Mouse (Mus musculus) forebrain, postnatal 0 days (tissue): ENCODE results near the gene Cdhr2. TPM values are rescaled to one million over a fixed set of nuclear protein-coding genes. Genes with fewer than 3 reads are reported as not detected.

Source experiments
- ATAC-seq: fragments of 200-750 bp; cut with Nextera tagmentation; 2 replicates; pipeline ENCODE4 v1.8.0; 2017; ENCODE audit warnings: mild to moderate bottlenecking, moderate library complexity
- DNase-seq: peaks from one replicate; pipeline ENCODE4 v3.0.0-alpha.2; 2015
- H3K27ac ChIP-seq: fragments of 300-500 bp; sonication (generic); 2 replicates; pipeline ENCODE4 v1.5.1; 2014; ENCODE audit warnings: low read depth, mild to moderate bottlenecking, antibody characterized with exemption, low read length, moderate library complexity, mixed read lengths
- H3K27me3 ChIP-seq: fragments of 300-500 bp; sonication (generic); 2 replicates; pipeline ENCODE4 v1.6.1; 2014; ENCODE audit warnings: mild to moderate bottlenecking, low read length, mixed read lengths; ENCODE audit not compliant: insufficient read depth
- H3K36me3 ChIP-seq: fragments of 300-500 bp; sonication (generic); 2 replicates; pipeline ENCODE4 v1.6.1; 2014; ENCODE audit warnings: mild to moderate bottlenecking, moderate library complexity; ENCODE audit not compliant: insufficient read depth
- H3K4me1 ChIP-seq: fragments of 300-500 bp; sonication (generic); 2 replicates; pipeline ENCODE4 v1.6.1; 2014; ENCODE audit warnings: antibody characterized with exemption; ENCODE audit not compliant: insufficient read depth
- H3K4me2 ChIP-seq: fragments of 300-500 bp; sonication (generic); 2 replicates; pipeline ENCODE4 v1.6.1; 2014; ENCODE audit warnings: low read depth, mild to moderate bottlenecking, moderate library complexity
- H3K4me3 ChIP-seq: fragments of 300-500 bp; sonication (generic); 2 replicates; pipeline ENCODE4 v1.5.1; 2014; ENCODE audit warnings: low read depth, low read length, mixed read lengths
- H3K9ac ChIP-seq: fragments of 300-500 bp; sonication (generic); 2 replicates; pipeline ENCODE4 v1.6.1; 2014; ENCODE audit warnings: mild to moderate bottlenecking
- H3K9me3 ChIP-seq: fragments of 300-500 bp; sonication (generic); 2 replicates; pipeline ENCODE4 v1.6.1; 2016; ENCODE audit warnings: low read length
- CTCF ChIP-seq: sonication (generic); IDR thresholded peaks from 2 replicates; pipeline ENCODE4 v1.5.1; 2016; ENCODE audit warnings: antibody characterized with exemption, control low read depth, low read depth
- WGBS: fragments of 180-500 bp; shearing (Covaris S2); extraction: QIAGEN DNeasy Blood & Tissue Kit; methylation state at CpG from one replicate; pipeline ENCODE4 v1.1.7; 2014; 5-methylcytosine and 5-hydroxymethylcytosine counted together
- polyA plus RNA-seq: library from polyadenylated mRNA; unstranded; fragments of >200 nt; fragmentation: Nextera tagmentation; extraction: Ambion mirVana; gene quantifications from 2 replicates; pipeline ENCODE4 v1.2.1, GENCODE M21; 2015
- total RNA-seq: library from RNA; depleted of rRNA; stranded (reverse); fragments of >200 nt; gene quantifications from 2 replicates; pipeline ENCODE4 v1.2.3, GENCODE M21; 2014

The Cdhr2 gene
- total and polyA plus RNA-seq, 2 experiments from 2014 or later: 0.53 to 0.76 TPM

DNA sequence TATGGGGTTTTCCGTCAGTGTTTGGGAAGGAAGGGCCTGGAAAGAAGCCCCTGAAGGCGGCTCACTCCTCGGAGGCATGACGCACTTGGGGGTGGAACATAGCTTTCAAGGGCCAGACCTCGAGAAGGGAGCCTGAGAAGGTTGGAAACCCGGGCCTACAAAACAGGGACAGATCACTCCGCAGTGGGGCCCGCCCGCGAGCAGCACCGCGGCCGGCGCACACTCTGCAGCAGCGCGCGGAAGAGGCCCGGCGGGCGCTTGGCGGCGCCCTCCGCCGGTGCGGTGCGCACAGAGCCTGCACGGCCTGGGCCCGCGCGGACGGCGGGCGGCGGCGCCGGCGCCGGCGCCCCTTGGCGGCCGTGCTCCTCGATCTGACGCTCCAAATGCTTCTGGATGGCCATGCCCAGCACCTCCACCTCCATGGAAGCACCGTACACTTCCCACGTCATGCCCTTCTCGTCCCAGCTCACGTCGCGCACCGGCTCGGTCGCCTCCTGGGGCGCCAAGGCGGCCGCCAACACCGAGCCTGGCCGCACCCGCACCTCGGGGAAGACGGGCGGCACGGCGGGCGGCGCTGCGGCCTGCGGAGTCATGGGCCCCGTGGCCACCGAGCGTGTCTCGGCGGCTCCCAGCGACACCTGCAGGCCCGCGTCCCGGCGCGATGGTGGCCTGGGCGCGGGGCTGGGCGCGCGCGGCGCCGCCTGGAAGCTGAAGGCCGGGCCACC is 36.4 kb downstream of the Cdhr2 start:
- DNase-seq (peak; percentile 59), ATAC-seq (peak; percentile 70)
- no peak for TF ChIP-seq CTCF
- peaks cover 72% of the 10 kb centered on the region for H3K36me3 ChIP-seq
- no peaks in the 10 kb centered on the region; the same call in 1 of the 2 replicates for H3K27me3 ChIP-seq
- WGBS: 4% methylated on average over 85 of the region's 87 CpGs
- no peak overlapping the region for H3K4me3 ChIP-seq
- H3K4me1 ChIP-seq: no peaks in the 10 kb centered on the region
- H3K9me3 ChIP-seq: no peaks in the 10 kb centered on the region
- peak overlapping the region; percentile 37; the same call in 1 of the 2 replicates for H3K9ac ChIP-seq
- no peak overlapping the region for H3K27ac ChIP-seq
- peak overlapping the region; percentile 26 for H3K4me2 ChIP-seq

DNA sequence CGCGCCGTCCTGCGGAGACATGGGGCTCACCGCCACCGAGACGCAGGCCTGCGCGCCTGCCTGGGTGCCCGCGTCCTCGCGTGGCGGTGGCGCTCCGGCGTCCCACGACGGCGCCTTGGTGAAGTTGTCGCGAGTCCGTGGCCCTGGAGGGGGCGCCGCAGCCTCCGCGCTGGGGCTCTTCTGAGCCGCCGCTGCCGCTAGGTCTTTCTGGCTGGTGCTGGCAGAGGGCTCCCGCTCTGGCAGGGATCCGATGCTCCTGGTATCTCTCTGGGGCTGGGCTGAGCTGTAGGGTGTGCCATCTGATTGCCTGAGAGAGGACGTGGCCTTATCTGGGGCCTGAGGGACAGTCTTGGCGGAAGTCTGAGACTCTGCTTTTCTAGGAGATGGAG is 36.9 kb downstream of the Cdhr2 start:
- H3K36me3 ChIP-seq: peaks cover 72% of the 10 kb centered on the region
- H3K4me2 ChIP-seq: peak overlapping the region; percentile 26
- DNase-seq (peak; percentile 58), ATAC-seq (peak; percentile 32)
- 13% methylated on average over 19 of the region's 34 CpGs for WGBS
- H3K27me3 ChIP-seq: no peaks in the 10 kb centered on the region; the same call in 1 of the 2 replicates
- no peak overlapping the region for H3K27ac ChIP-seq
- no peaks in the 10 kb centered on the region for H3K4me1 ChIP-seq
- no peak overlapping the region for H3K4me3 ChIP-seq
- H3K9me3 ChIP-seq: no peaks in the 10 kb centered on the region
- no peak overlapping the region for H3K9ac ChIP-seq
- peak; percentile 41; the same call in 1 of the 2 replicates for TF ChIP-seq CTCF

DNA sequence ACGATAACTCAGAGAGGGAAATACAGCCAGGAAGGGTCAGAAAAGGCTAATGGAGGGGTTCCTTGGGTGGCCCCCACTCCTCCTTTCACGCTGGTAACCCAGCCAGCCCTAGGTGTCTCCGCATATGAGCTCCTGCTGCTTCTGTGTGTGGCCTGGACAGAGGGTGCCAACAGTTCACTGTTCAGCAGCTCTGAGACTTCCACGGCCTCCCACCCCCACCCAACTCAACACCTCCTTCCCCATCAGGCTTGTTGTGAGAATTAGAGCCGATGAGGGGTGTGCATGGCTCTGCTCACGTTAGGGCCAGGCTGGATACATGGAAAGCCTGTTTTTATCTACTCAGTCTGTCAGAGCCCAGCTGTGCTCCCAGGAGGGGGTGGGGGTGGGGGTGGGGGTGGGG is 44.8 kb downstream of the Cdhr2 start:
- H3K36me3 ChIP-seq: peaks cover 9% of the 10 kb centered on the region
- WGBS: 35% methylated on average over 6 of the region's 6 CpGs
- peak overlapping the region; percentile 81 for H3K4me2 ChIP-seq
- no peak overlapping the region for H3K9ac ChIP-seq
- H3K4me3 ChIP-seq: no peak overlapping the region
- no peak for TF ChIP-seq CTCF
- H3K4me1 ChIP-seq: peaks cover 20% of the 10 kb centered on the region
- no peak overlapping the region for H3K27ac ChIP-seq
- no peaks in the 10 kb centered on the region for H3K27me3 ChIP-seq
- no peak for DNase-seq
- H3K9me3 ChIP-seq: no peaks in the 10 kb centered on the region
- ATAC-seq: no peak

DNA sequence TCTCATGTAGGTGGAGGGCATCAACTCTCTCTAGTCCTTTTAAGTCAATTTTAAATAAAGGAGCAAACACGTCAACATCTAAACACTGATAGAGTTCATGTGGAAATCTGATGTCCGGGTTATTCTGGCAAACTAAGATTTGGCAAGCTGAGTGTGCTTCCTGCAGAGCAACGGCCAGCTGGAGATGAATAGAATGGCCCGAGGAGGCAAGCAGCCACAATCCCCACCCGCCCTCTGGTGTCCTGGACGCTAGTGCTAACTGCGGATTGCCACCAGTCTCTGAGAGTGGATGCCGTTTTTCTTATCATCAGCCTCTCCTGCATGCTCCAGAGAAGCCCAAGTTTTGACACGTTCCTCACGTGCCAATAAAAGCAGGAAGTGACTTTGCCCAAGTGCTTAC is 45.6 kb downstream of the Cdhr2 start:
- 21% methylated on average over 10 of the region's 10 CpGs for WGBS
- peaks cover 2% of the 10 kb centered on the region for H3K36me3 ChIP-seq
- H3K4me2 ChIP-seq: peak overlapping the region; percentile 81
- 0 out of 2 replicates have a peak overlapping the region, but pooled peaks have one; percentile 5 for H3K4me3 ChIP-seq
- H3K9ac ChIP-seq: no peak overlapping the region
- ATAC-seq (no peak), DNase-seq (no peak)
- H3K4me1 ChIP-seq: peaks cover 25% of the 10 kb centered on the region
- no peaks in the 10 kb centered on the region for H3K27me3 ChIP-seq
- no peak for TF ChIP-seq CTCF
- H3K9me3 ChIP-seq: no peaks in the 10 kb centered on the region
- H3K27ac ChIP-seq: no peak overlapping the region

DNA sequence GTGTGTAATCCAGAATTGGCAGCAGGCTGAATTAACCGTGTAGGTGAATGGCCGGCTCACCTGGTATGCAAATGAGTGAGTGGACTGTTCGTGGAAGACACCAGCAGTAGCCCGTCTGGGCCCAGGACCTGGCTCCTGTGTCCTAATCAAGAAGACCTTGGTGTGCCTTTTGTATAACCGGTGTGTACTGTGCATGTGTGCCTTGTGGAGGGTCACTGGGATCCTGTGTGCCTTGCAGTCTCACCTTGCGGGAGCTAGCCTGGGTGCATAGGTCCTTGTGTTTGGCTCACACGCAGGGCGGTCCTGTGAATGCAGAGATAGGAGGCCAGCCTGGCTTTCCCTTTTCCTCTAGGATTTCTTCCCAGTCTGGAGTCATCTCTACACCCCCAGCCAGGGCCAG is 46.9 kb downstream of the Cdhr2 start:
- Histone ChIP-seq H3K27ac (no peak overlapping the region), H3K9me3 (no peaks in the 10 kb centered on the region), H3K4me2 (peak overlapping the region; percentile 81), H3K4me1 (peaks cover 35% of the 10 kb centered on the region), H3K4me3 (peak overlapping the region; percentile 82), H3K27me3 (no peaks in the 10 kb centered on the region), H3K36me3 (no peaks in the 10 kb centered on the region; the same call in 1 of the 2 replicates), H3K9ac (peak overlapping the region; percentile 82)
- 80% methylated on average over 8 of the region's 8 CpGs for WGBS
- no peak for ATAC-seq
- DNase-seq: no peak
- no peak for TF ChIP-seq CTCF

DNA sequence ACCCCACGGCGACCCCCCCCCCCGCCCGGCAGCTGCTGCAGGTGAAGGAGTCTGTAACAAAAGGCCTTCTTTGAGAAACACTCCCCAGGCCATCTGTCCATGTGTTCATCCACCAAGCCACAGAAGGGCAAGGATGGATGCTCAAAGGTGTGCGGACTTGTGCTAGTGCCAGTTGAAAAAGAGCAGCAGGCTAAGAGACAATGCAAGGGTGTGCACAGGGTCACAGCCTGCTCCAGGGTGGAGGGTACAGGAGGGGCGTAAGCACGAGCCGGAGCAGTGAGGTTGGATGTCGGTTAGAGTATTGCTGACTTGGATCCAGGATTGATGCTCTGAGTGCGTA is 47.4 kb downstream of the Cdhr2 start:
- peak overlapping the region; percentile 91 for H3K27ac ChIP-seq
- H3K9me3 ChIP-seq: no peaks in the 10 kb centered on the region
- peak overlapping the region; percentile 82 for H3K9ac ChIP-seq
- ATAC-seq (peak; percentile 10), DNase-seq (no peak)
- TF ChIP-seq CTCF: no peak
- no peaks in the 10 kb centered on the region for H3K27me3 ChIP-seq
- 29% methylated on average over 10 of the region's 10 CpGs for WGBS
- peak overlapping the region; percentile 82 for H3K4me3 ChIP-seq
- peaks cover 39% of the 10 kb centered on the region for H3K4me1 ChIP-seq
- H3K4me2 ChIP-seq: peak overlapping the region; percentile 81
- no peaks in the 10 kb centered on the region; the same call in 1 of the 2 replicates for H3K36me3 ChIP-seq

DNA sequence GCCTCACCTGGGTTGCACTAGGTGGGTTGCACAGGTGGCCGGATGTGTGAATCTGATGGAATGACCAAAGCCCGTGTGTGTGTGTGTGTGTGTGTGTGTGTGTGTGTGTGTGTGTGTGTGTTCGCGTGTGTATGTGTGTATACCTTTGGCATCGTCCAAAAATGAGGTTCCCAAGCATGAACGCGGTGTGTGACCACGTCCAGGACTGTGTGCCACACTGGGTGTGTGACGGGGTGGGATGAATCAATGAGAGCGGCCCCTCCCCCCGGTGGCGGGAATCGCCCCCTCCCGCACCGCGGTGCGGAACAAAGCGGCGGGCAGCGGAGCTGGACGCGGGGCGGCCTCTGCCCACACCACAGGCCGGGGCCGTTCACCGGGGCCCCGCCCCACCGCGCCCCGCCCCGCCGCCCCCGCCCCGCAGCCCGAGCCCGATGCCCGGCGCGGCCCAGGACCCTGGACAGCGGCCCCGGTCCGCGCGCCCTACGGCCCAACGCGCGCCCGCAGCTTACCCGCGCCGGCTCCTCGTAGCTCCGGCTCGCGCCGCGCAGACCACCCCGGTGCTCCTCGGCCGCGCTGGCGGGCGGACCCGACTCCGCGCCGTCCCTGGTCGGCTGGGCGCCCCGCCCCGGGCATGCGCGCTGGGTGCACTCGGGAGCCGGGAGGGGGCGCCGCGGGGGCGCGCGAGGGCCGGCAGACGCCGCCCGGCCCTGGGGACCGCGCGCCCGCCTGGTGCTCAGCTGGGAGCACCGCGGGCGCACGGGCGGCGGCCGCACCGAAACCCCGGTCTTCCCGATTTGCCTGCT is 48.0 kb downstream of the Cdhr2 start:
- H3K4me2 ChIP-seq: peak overlapping the region; percentile 81
- H3K27ac ChIP-seq: peak overlapping the region; percentile 91
- no peak for TF ChIP-seq CTCF
- peaks cover 45% of the 10 kb centered on the region for H3K4me1 ChIP-seq
- peak overlapping the region; percentile 82 for H3K4me3 ChIP-seq
- no peaks in the 10 kb centered on the region for H3K9me3 ChIP-seq
- 3% methylated on average over 58 of the region's 100 CpGs for WGBS
- peak; percentile 90 for DNase-seq
- H3K36me3 ChIP-seq: no peaks in the 10 kb centered on the region; the same call in 1 of the 2 replicates
- ATAC-seq: peak; percentile 89
- peak overlapping the region; percentile 82 for H3K9ac ChIP-seq
- no peaks in the 10 kb centered on the region for H3K27me3 ChIP-seq
